In genomic region chr10:81462917-81463316, GRCm38 (mm10) we compare ENCODE assay signal across 15 mouse cellular contexts. TPM values are rescaled to one million over a fixed set of nuclear protein-coding genes. Genes with fewer than 3 reads are reported as not detected.
A peak's percentile ranks its signal among the peaks of the same experiment; 100 is the strongest.
DNase-seq lines count a peak whose midpoint lies in the region; TF ChIP-seq lines count a peak whose summit lies in the region.
"Had no signal": no experiment of that assay in that cellular context is flagged by ENCODE, and none has a peak within 500 bp of the region (broad histone marks: within the 10 kb centered on the region; RNA-seq: fewer than 3 reads in every experiment).

No protein-coding gene starts in this region.

- intact Hi-C loops in gastrocnemius, adult 2 months (cut with DNase I): no loop called here
- intact Hi-C loops in gastrocnemius, postnatal 36 days (cut with DNase I): no loop called here

- peak; percentile 11 for DNase-seq in gastrocnemius, adult 2 months
- DNase-seq in gastrocnemius, postnatal 36 days: no peak
- DNase-seq in layer of hippocampus, postnatal 25 days (ENCODE audit: extremely low spot score in 1 of 2, low spot score in 1 of 2): peak; percentile 6 to 13
- DNase-seq in layer of hippocampus, adult 2 months (ENCODE audit: low spot score in 2 of 2): no peak
- DNase-seq in ovary, postnatal 36 days (ENCODE audit: low spot score): peak; percentile 2
- no peak for DNase-seq in ovary, postnatal 14 days (ENCODE audit: low spot score)
- DNase-seq in limb, embryonic 10.5 days (ENCODE audit: low spot score): peak; percentile 28
- no peak for DNase-seq in lung, postnatal 36 days
- DNase-seq: B cell, adult 2 months; cerebellum, adult 8-10 months; lung, postnatal 14 days had no signal

- peaks cover 100% of the 10 kb centered on the region for H3K27me3 ChIP-seq in limb, embryonic 10.5 days (ENCODE audit: low read depth, poor library complexity, severe bottlenecking)

- no peak for TF ChIP-seq CTCF in gastrocnemius, adult 2 months (IDR thresholded peaks at IDR 0.05)
- TF ChIP-seq CTCF in layer of hippocampus, adult 2 months (conservative IDR thresholded peaks at IDR 0.05): no peak

- H3K36me3 ChIP-seq in limb, embryonic 10.5 days: no peaks in the 10 kb centered on the region

- 73% methylated on average over 7 of the region's 7 CpGs for WGBS in limb, embryonic 10.5 days

- no peaks in the 10 kb centered on the region for H3K9me3 ChIP-seq in limb, embryonic 10.5 days (replicated peaks)
- H3K9me3 ChIP-seq: forebrain, embryonic 13.5 days; hindbrain, embryonic 12.5 days; midbrain, embryonic 15.5 days; neural tube, embryonic 15.5 days had no signal

- no peak overlapping the region for H3K4me3 ChIP-seq in gastrocnemius, adult 2 months
- no peak overlapping the region for H3K4me3 ChIP-seq in layer of hippocampus, adult 2 months
- H3K4me3 ChIP-seq in limb, embryonic 10.5 days: no peak overlapping the region
- H3K4me3 ChIP-seq: forebrain, embryonic 13.5 days; hindbrain, embryonic 12.5 days; midbrain, embryonic 15.5 days; neural tube, embryonic 15.5 days had no signal

- H3K4me1 ChIP-seq in limb, embryonic 10.5 days: peaks cover 37% of the 10 kb centered on the region

- H3K27ac ChIP-seq in gastrocnemius, adult 2 months: no peak overlapping the region
- H3K27ac ChIP-seq in layer of hippocampus, adult 2 months: no peak overlapping the region
- no peak overlapping the region for H3K27ac ChIP-seq in limb, embryonic 10.5 days
- H3K27ac ChIP-seq: forebrain, embryonic 13.5 days; hindbrain, embryonic 12.5 days; midbrain, embryonic 15.5 days; neural tube, embryonic 15.5 days had no signal

RNA-seq across cellular contexts. Expression of gene Nfic, which starts 7.5 kb away (rescaled TPM):
- total RNA-seq in gastrocnemius, adult 2 months (2021): 100 to 1,000 TPM; 207 to 215 TPM
- 100 to 1,000 TPM; 219 to 237 TPM for total RNA-seq in gastrocnemius, postnatal 36 days (2021)
- 10 to 100 TPM; 59.5 to 66.8 TPM for total RNA-seq in layer of hippocampus, postnatal 25 days (2021)
- total RNA-seq in layer of hippocampus, adult 2 months (2021): 10 to 100 TPM; 60.0 to 60.1 TPM
- polyA plus RNA-seq in limb, embryonic 10.5 days (2016; fragmentation: Nextera tagmentation; extraction: Ambion mirVana): 9.3 and 19.8 TPM in 2 replicates

RNA-seq across cellular contexts. Expression of gene Celf5, which starts 19.6 kb away (rescaled TPM):
- under 1 TPM in 1 of 2 experiments, not detected in 1; 0.17 TPM for total RNA-seq in gastrocnemius, adult 2 months (2021)
- not detected for total RNA-seq in gastrocnemius, postnatal 36 days (2021)
- total RNA-seq in layer of hippocampus, postnatal 25 days (2021): 100 to 1,000 TPM; 255 to 311 TPM
- total RNA-seq in layer of hippocampus, adult 2 months (2021): 100 to 1,000 TPM; 286 to 287 TPM
- 0.24 and 0.48 TPM in 2 replicates for polyA plus RNA-seq in limb, embryonic 10.5 days (2016; fragmentation: Nextera tagmentation; extraction: Ambion mirVana)

RNA-seq across cellular contexts. Expression of gene Ncln, which starts 33.3 kb away (rescaled TPM):
- 10 to 100 TPM; 38.3 to 44.8 TPM for total RNA-seq in gastrocnemius, adult 2 months (2021)
- 10 to 100 TPM; 42.1 to 44.9 TPM for total RNA-seq in gastrocnemius, postnatal 36 days (2021)
- total RNA-seq in layer of hippocampus, postnatal 25 days (2021): 10 to 100 TPM; 83.0 to 94.6 TPM
- total RNA-seq in layer of hippocampus, adult 2 months (2021): 10 to 100 TPM; 83.1 to 93.5 TPM
- 100 and 102 TPM in 2 replicates for polyA plus RNA-seq in limb, embryonic 10.5 days (2016; fragmentation: Nextera tagmentation; extraction: Ambion mirVana)

RNA-seq across cellular contexts. Expression of gene S1pr4, which starts 37.0 kb away (rescaled TPM):
- 1 to 10 TPM in 1 of 2 experiments, under 1 TPM in 1; 0.97 to 1.2 TPM for total RNA-seq in gastrocnemius, adult 2 months (2021)
- 1 to 10 TPM in 1 of 2 experiments, under 1 TPM in 1; 0.46 to 1.5 TPM for total RNA-seq in gastrocnemius, postnatal 36 days (2021)
- total RNA-seq in layer of hippocampus, postnatal 25 days (2021): under 1 TPM; 0.35 to 0.54 TPM
- total RNA-seq in layer of hippocampus, adult 2 months (2021): under 1 TPM; 0.39 to 0.95 TPM
- polyA plus RNA-seq in limb, embryonic 10.5 days (2016; fragmentation: Nextera tagmentation; extraction: Ambion mirVana): 0.34 and 0.39 TPM in 2 replicates

Comparison
In these comparisons a context has a peak if more than half of its experiments do, and no peak if none do; other contexts are left out.
1. DNase-seq: peak in gastrocnemius, adult 2 months (single experiment), layer of hippocampus, postnatal 25 days (2 of 2), ovary, postnatal 36 days (single experiment) and limb, embryonic 10.5 days (single experiment); none in gastrocnemius, postnatal 36 days (0 of 2), layer of hippocampus, adult 2 months (0 of 2), ovary, postnatal 14 days (single experiment) and lung, postnatal 36 days (single experiment).
2. RNA of gene Celf5, which starts 19.6 kb away (total RNA-seq): 255 to 311 TPM in layer of hippocampus, postnatal 25 days and 286 to 287 TPM in layer of hippocampus, adult 2 months; 0.17 TPM in gastrocnemius, adult 2 months and not detected in gastrocnemius, postnatal 36 days; every median in the first group is over 100 times any median in the second.